Mouse (Mus musculus) midbrain, embryonic 15.5 days (tissue): ENCODE data around the gene Cct8l1. TPM values are rescaled to one million over a fixed set of nuclear protein-coding genes. Genes with fewer than 3 reads are reported as not detected.

Experiments used
- ATAC-seq: fragments of 200-750 bp; cut with Nextera tagmentation; replicated peaks from 2 replicates; pipeline ENCODE4 v1.8.0; 2017; ENCODE audit warnings: moderate TSS enrichment
- H3K27ac ChIP-seq: fragments of 300-500 bp; sonication (generic); 2 replicates; pipeline ENCODE4 v1.5.1; 2015; ENCODE audit warnings: mild to moderate bottlenecking, inconsistent platforms
- H3K27me3 ChIP-seq: fragments of 300-500 bp; sonication (generic); replicated peaks from 2 replicates; pipeline ENCODE4 v1.6.1; 2015; ENCODE audit warnings: inconsistent platforms
- H3K36me3 ChIP-seq: fragments of 300-500 bp; sonication (generic); replicated peaks from 2 replicates; pipeline ENCODE4 v1.6.1; 2015; ENCODE audit warnings: inconsistent platforms
- H3K4me1 ChIP-seq: fragments of 300-500 bp; sonication (generic); 2 replicates; pipeline ENCODE4 v1.6.1; 2015; ENCODE audit warnings: inconsistent platforms
- H3K4me2 ChIP-seq: fragments of 300-500 bp; sonication (generic); 2 replicates; pipeline ENCODE4 v1.6.1; 2015; ENCODE audit warnings: inconsistent platforms, mild to moderate bottlenecking, moderate library complexity
- H3K4me3 ChIP-seq: fragments of 300-500 bp; sonication (generic); 2 replicates; pipeline ENCODE4 v1.5.1; 2015; ENCODE audit warnings: mild to moderate bottlenecking, inconsistent platforms
- H3K9ac ChIP-seq: fragments of 300-500 bp; sonication (generic); 2 replicates; pipeline ENCODE4 v1.6.1; 2015; ENCODE audit warnings: mild to moderate bottlenecking, inconsistent platforms
- H3K9me3 ChIP-seq: fragments of 300-500 bp; sonication (generic); 2 replicates; pipeline ENCODE4 v1.6.1; 2016; ENCODE audit warnings: inconsistent platforms
- WGBS: fragments of 180-500 bp; shearing (Covaris S2); methylation state at CpG from one replicate; pipeline ENCODE4 v1.1.7; 2015; ENCODE audit warnings: mixed read lengths; 5-methylcytosine and 5-hydroxymethylcytosine counted together
- polyA plus RNA-seq: library from polyadenylated mRNA; unstranded; fragments of >200 nt; fragmentation: Nextera tagmentation; extraction: Ambion mirVana; gene quantifications from 2 replicates; pipeline ENCODE4 v1.2.1, GENCODE M21; 2015

Gene Cct8l1
- polyA plus RNA-seq, 1 experiment from 2014 or later = not detected

GRCm38 (mm10) chr5:25535566-25535965, 19.7 kb downstream of the Cct8l1 start:
- no peak overlapping the region for H3K9ac ChIP-seq
- H3K27ac ChIP-seq = no peak overlapping the region
- no peaks in the 10 kb centered on the region for H3K36me3 ChIP-seq
- no peaks in the 10 kb centered on the region for H3K27me3 ChIP-seq
- no peaks in the 10 kb centered on the region for H3K4me1 ChIP-seq
- H3K4me3 ChIP-seq = no peak overlapping the region
- 81% methylated on average over 2 of the region's 2 CpGs for WGBS
- ATAC-seq = no peak
- no peak overlapping the region for H3K4me2 ChIP-seq
- no peaks in the 10 kb centered on the region for H3K9me3 ChIP-seq

DNA sequence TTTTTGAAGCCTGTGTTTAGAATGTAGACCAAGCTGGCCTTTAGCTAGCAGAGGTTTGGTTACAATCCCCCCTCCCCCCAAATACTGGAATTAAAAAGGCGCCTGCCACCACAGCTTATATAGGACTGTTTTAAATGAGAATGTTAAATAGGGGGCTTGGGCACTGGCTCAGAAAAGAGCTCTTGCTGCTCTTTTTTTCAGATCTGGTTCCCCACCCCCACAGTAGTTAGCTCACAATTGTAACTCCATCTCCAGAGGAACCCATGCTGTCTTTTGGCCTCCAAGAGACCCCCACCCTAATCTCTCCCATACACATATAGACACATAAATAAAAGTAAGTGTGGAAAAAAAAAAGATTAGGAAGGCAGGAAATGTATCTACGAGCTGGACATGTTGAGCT, 20.6 kb downstream of the Cct8l1 start:
- Histone ChIP-seq H3K9me3 (no peaks in the 10 kb centered on the region), H3K9ac (no peak overlapping the region), H3K27me3 (no peaks in the 10 kb centered on the region), H3K4me2 (no peak overlapping the region), H3K4me3 (no peak overlapping the region), H3K36me3 (no peaks in the 10 kb centered on the region), H3K27ac (no peak overlapping the region), H3K4me1 (no peaks in the 10 kb centered on the region)
- 46% methylated on average over 2 of the region's 2 CpGs for WGBS
- ATAC-seq = no peak

DNA sequence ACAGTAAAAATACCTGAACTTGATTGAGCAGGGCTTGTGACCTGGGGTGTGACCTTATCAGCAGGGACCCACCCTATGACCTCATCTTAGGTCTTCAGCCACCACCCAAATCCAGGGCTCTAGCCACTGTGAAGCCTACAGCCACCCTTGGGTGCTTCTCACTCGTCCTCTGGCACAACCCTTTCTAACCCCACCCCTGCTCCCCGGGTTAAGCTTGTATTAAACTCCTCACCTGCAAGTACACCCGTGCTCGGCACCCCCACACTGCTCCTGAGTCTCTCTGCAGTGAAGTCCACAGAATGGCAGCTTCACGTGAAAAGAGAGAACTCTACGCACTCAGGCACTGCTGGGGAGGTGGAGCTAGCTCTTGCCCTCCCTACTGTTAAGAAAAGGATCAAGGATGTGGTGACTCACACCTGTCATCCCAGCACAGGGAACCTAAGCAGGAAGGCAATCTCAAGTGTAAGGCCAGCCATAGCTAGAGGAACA, 21.1 kb downstream of the Cct8l1 start:
- ATAC-seq = no peak
- Histone ChIP-seq H3K9ac (no peak overlapping the region), H3K36me3 (no peaks in the 10 kb centered on the region), H3K4me3 (no peak overlapping the region), H3K9me3 (no peaks in the 10 kb centered on the region), H3K4me2 (no peak overlapping the region), H3K27me3 (no peaks in the 10 kb centered on the region), H3K4me1 (no peaks in the 10 kb centered on the region), H3K27ac (no peak overlapping the region)
- 39% methylated on average over 6 of the region's 6 CpGs for WGBS

DNA sequence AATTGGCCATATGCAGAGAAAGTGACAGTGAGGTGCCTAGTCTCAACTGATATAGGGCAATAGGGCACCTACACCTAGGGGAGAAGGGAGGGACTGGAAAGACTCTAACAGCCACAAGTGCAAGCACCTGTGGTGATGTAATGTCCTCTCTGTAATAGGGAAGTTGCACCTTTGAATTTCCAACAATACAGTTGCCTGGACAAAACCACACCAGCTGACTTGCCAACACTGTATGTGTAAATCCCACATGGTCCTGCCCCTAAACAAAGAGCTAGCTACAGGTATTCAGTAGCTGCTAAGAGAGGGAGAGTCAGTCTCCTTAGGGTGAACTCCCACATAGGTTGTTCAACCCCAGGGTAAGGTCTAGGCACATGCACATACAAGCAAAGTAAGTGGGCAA, 24.5 kb downstream of the Cct8l1 start:
- Histone ChIP-seq H3K4me1 (no peaks in the 10 kb centered on the region), H3K4me2 (no peak overlapping the region), H3K36me3 (no peaks in the 10 kb centered on the region), H3K4me3 (no peak overlapping the region), H3K9me3 (no peaks in the 10 kb centered on the region), H3K9ac (no peak overlapping the region), H3K27ac (no peak overlapping the region), H3K27me3 (no peaks in the 10 kb centered on the region)
- no peak for ATAC-seq

- Histone ChIP-seq H3K9me3 (no peaks in the 10 kb centered on the region), H3K4me2 (no peak overlapping the region), H3K36me3 (no peaks in the 10 kb centered on the region), H3K9ac (no peak overlapping the region), H3K4me1 (no peaks in the 10 kb centered on the region), H3K4me3 (no peak overlapping the region), H3K27ac (no peak overlapping the region), H3K27me3 (no peaks in the 10 kb centered on the region)
- no peak for ATAC-seq
- 81% methylated on average over 3 of the region's 3 CpGs for WGBS
These were observed 25.1 kb downstream of the Cct8l1 start for GRCm38 (mm10) chr5:25540921-25541320.

DNA sequence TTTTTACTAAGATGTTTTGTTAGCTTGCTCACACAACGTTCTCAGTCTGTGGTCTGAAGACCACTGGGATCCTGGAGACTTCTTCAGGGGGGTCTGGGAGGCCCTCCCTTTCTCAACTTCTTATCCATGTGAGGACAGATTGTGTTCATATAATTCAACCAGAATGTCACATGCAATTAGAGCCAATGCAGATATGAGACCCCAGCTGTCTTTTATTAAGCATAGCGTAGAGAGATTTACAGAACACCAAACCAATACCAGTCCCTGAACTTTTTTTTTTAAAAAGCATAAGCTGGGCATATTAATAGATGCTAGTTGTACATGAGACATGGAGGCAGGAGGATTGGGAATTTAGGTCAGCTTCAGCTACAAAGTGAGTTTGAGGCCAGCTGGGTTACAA, 25.8 kb downstream of the Cct8l1 start:
- WGBS = 71% methylated on average over 2 of the region's 2 CpGs

GRCm38 (mm10) chr5:25544061-25544460, 28.2 kb downstream of the Cct8l1 start:
- Histone ChIP-seq H3K4me2 (no peak overlapping the region), H3K4me3 (no peak overlapping the region), H3K27me3 (no peaks in the 10 kb centered on the region), H3K9ac (no peak overlapping the region), H3K4me1 (no peaks in the 10 kb centered on the region), H3K27ac (no peak overlapping the region), H3K9me3 (no peaks in the 10 kb centered on the region), H3K36me3 (no peaks in the 10 kb centered on the region)
- WGBS = 95% methylated on average over 3 of the region's 3 CpGs
- no peak for ATAC-seq

More for the DNA sequence above, 25.8 kb downstream of the Cct8l1 start:
- no peaks in the 10 kb centered on the region for H3K4me1 ChIP-seq
- no peaks in the 10 kb centered on the region for H3K9me3 ChIP-seq
- H3K4me2 ChIP-seq = no peak overlapping the region
- H3K9ac ChIP-seq = no peak overlapping the region
- no peak overlapping the region for H3K4me3 ChIP-seq
- no peaks in the 10 kb centered on the region for H3K27me3 ChIP-seq
- H3K36me3 ChIP-seq = no peaks in the 10 kb centered on the region
- no peak for ATAC-seq
- no peak overlapping the region for H3K27ac ChIP-seq

GRCm38 (mm10) chr5:25544566-25544965, 28.7 kb downstream of the Cct8l1 start:
- Histone ChIP-seq H3K9ac (no peak overlapping the region), H3K4me1 (no peaks in the 10 kb centered on the region), H3K36me3 (no peaks in the 10 kb centered on the region), H3K4me2 (no peak overlapping the region), H3K27me3 (no peaks in the 10 kb centered on the region), H3K9me3 (no peaks in the 10 kb centered on the region), H3K4me3 (no peak overlapping the region), H3K27ac (no peak overlapping the region)
- WGBS = 83% methylated on average over 5 of the region's 5 CpGs
- ATAC-seq = no peak

GRCm38 (mm10) chr5:25546912-25547311, 31.0 kb downstream of the Cct8l1 start:
- no peak for ATAC-seq
- Histone ChIP-seq H3K36me3 (no peaks in the 10 kb centered on the region), H3K4me1 (no peaks in the 10 kb centered on the region), H3K4me3 (no peak overlapping the region), H3K27ac (no peak overlapping the region), H3K27me3 (no peaks in the 10 kb centered on the region), H3K4me2 (no peak overlapping the region), H3K9me3 (no peaks in the 10 kb centered on the region), H3K9ac (no peak overlapping the region)
- WGBS = 100% methylated on average over 2 of the region's 2 CpGs

DNA sequence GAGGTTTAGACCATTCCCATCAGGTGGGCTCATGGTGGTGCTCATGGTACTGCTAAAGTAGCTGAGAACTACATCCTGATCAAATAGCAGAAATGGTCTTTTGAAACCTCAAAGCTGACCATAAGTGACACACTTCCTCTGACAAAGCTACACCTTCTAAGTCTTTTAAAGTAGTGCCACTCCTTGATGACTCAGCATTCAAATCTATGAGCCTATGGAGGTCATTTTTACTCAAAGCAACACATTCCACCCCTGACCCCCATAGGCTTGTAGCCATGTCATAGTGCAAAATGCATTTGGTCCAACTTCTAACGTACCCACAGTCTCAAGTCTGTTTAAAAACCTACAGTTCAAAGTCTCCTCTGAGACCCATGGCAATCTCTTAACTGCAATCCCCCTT, 35.0 kb downstream of the Cct8l1 start:
- no peak overlapping the region for H3K27ac ChIP-seq
- no peaks in the 10 kb centered on the region for H3K4me1 ChIP-seq
- WGBS = 87% methylated on average over 1 of the region's 1 CpGs
- H3K9ac ChIP-seq = no peak overlapping the region
- no peak overlapping the region for H3K4me2 ChIP-seq
- H3K36me3 ChIP-seq = no peaks in the 10 kb centered on the region
- no peak overlapping the region for H3K4me3 ChIP-seq
- no peaks in the 10 kb centered on the region for H3K9me3 ChIP-seq
- no peak for ATAC-seq
- no peaks in the 10 kb centered on the region for H3K27me3 ChIP-seq

GRCm38 (mm10) chr5:25554210-25554609, 38.3 kb downstream of the Cct8l1 start:
- H3K4me1 ChIP-seq = no peaks in the 10 kb centered on the region
- H3K4me3 ChIP-seq = no peak overlapping the region
- H3K9me3 ChIP-seq = no peaks in the 10 kb centered on the region
- no peak for ATAC-seq
- 93% methylated on average over 1 of the region's 1 CpGs for WGBS
- no peaks in the 10 kb centered on the region for H3K27me3 ChIP-seq
- no peak overlapping the region for H3K27ac ChIP-seq
- H3K9ac ChIP-seq = no peak overlapping the region
- H3K36me3 ChIP-seq = no peaks in the 10 kb centered on the region
- H3K4me2 ChIP-seq = no peak overlapping the region

GRCm38 (mm10) chr5:25554689-25555088, 38.8 kb downstream of the Cct8l1 start:
- no peak overlapping the region for H3K4me2 ChIP-seq
- H3K4me1 ChIP-seq = no peaks in the 10 kb centered on the region
- no peak overlapping the region for H3K27ac ChIP-seq
- no peak overlapping the region for H3K9ac ChIP-seq
- H3K9me3 ChIP-seq = no peaks in the 10 kb centered on the region
- ATAC-seq = no peak
- no peaks in the 10 kb centered on the region for H3K36me3 ChIP-seq
- no peak overlapping the region for H3K4me3 ChIP-seq
- H3K27me3 ChIP-seq = no peaks in the 10 kb centered on the region
- 46% methylated on average over 1 of the region's 1 CpGs for WGBS

DNA sequence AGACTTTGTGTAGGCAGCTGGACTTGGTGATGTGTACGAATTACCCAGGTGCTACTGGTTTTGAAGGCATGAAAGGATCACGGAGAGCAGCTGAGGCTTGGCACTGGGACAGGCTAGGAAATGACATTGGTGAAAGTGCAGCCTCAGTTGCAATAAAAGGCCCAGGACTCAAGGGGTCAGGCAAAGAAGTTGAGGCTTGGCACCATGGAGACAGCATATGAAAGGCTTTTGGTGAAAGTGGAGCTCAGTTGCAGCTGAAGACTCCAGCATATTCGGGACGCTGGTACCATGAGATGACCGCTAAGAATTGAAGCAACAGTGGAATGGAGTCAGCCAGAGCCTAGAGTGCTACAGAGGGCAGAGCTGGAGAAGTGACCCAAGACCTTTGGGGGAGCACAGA, 39.8 kb downstream of the Cct8l1 start:
- Histone ChIP-seq H3K4me2 (no peak overlapping the region), H3K4me1 (no peaks in the 10 kb centered on the region), H3K4me3 (no peak overlapping the region), H3K27ac (no peak overlapping the region), H3K27me3 (no peaks in the 10 kb centered on the region), H3K9ac (no peak overlapping the region), H3K9me3 (no peaks in the 10 kb centered on the region), H3K36me3 (no peaks in the 10 kb centered on the region)
- ATAC-seq = no peak
- 83% methylated on average over 5 of the region's 5 CpGs for WGBS

GRCm38 (mm10) chr5:25556363-25556762, 40.5 kb downstream of the Cct8l1 start:
- no peaks in the 10 kb centered on the region for H3K27me3 ChIP-seq
- no peaks in the 10 kb centered on the region for H3K4me1 ChIP-seq
- H3K27ac ChIP-seq = no peak overlapping the region
- H3K9me3 ChIP-seq = no peaks in the 10 kb centered on the region
- H3K36me3 ChIP-seq = no peaks in the 10 kb centered on the region
- no peak for ATAC-seq
- H3K9ac ChIP-seq = no peak overlapping the region
- no peak overlapping the region for H3K4me2 ChIP-seq
- H3K4me3 ChIP-seq = no peak overlapping the region
- WGBS = 78% methylated on average over 5 of the region's 5 CpGs
